Mouse (Mus musculus): ENCODE results near the gene Foxb2. TPM values are rescaled to one million over a fixed set of nuclear protein-coding genes. Genes with fewer than 3 reads are reported as not detected.
"Not testable (repeated sequence)": the region's sequence is repeated elsewhere in the genome, so short reads cannot be mapped to it uniquely, and the experiment has no call there.

Foxb2 gene
- total RNA-seq (2015; ENCODE audit: low replicate concordance): not detected in 2 replicates
- total RNA-seq (2017; ENCODE audit: low replicate concordance): not detected in 2 replicates

- no peak for ATAC-seq (replicated peaks; ENCODE audit: low FRiP score, poor library complexity, severe bottlenecking)
Measured at GRCm38 (mm10) chr19:16873221-16873861, at the start of gene Foxb2. Gene Foxb2, minus strand, starts transcription at chr19:16873805.

DNA sequence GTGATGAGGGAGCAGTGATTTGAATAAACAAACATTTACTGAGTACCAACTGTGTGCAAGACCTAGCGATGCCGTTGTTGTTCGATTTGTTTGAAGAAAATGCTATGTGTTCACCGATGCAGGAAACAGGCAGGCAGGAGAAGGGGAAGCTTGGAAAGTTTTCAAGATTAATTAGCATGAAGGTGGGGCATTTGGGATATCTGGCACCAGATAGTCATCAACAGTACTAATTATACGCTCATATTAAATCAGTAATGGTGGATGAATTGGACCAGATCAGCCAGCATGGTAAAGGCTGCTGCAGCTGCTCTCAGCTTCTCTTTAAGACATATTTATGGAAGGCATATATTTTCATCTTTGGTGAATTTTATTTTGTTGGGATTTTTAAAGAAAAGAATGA is 37.9 kb upstream of the Foxb2 start:
- ATAC-seq (replicated peaks; ENCODE audit: low FRiP score, poor library complexity, severe bottlenecking): no peak

DNA sequence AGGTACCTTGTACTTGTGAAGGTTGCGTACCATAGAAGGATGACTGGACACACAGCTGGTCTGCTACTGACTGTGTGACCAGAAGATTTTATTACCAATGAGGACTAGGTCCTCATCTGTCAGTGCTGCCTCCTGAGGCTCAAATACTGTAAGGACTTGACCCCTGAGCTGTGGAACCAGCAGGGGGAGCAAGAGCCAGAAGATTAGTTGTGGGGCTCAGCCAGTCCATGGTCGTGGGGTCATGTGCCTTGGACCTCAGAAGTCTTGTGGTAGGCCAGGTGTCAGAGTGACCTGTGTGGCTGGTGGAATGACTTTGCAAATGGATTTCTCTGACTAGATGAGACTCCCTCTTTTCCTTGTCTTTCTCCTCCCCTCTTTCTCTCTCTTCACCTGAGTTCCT is 29.5 kb upstream of the Foxb2 start:
- ATAC-seq (replicated peaks; ENCODE audit: low FRiP score, poor library complexity, severe bottlenecking): no peak

DNA sequence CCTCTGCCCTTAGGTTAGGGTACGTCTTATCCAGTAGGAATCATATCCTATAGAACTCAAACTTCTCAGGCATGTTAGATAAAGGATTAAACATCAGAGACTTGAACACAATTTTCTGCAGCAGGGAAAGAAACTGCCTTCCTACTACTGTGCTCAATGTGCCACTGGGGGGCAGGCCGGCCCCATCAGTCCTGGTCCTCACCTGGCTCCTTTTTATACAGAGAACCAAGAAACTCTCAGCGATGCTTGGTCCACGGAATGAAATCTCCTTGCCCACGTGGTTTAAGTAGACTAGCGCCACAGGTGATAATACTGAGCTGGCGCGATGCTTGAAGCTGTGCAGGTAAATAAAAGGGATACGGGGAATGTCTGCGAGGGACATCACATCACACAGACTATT is 26.1 kb upstream of the Foxb2 start:
- no peak for ATAC-seq (replicated peaks; ENCODE audit: low FRiP score, poor library complexity, severe bottlenecking)

DNA sequence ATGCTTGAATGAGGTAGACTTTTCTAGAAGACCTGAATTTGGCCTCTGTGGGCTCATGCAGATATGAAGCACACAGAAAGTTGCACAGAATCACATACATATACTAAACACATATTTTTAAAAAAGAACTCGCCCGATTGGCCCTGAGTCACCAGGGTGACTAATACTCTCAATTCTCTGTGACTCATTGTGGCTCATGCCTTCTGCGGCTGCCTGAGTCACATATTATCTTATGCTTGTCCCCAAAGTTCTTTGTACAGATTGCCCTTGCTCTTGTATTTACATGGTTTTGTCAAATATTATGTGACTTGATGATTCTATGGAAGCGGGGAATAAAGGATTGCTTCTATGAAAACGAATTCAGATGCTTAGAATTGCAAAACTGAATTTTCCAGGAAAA is 25.0 kb upstream of the Foxb2 start:
- no peak for ATAC-seq (replicated peaks; ENCODE audit: low FRiP score, poor library complexity, severe bottlenecking)

DNA sequence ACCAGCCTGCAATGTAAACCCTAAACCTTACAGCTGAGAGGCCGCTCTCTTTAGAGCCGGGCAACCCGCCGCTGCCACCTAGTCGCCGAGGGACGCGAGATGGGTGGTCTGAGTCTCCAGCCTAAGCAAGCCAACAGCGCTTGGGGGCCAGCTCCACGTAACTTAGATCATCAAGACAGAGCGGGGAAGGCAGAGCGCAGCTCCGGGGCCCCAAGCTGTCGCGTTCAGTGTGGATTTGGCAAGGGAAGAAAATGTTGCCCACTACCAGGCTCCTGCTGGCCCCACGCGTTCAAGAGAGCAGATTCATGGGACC is 2.8 kb upstream of the Foxb2 start:
- no peak for ATAC-seq (replicated peaks; ENCODE audit: low FRiP score, poor library complexity, severe bottlenecking)

- ATAC-seq (replicated peaks; ENCODE audit: low FRiP score, poor library complexity, severe bottlenecking): no peak
Measured at GRCm38 (mm10) chr19:16875631-16876457, 2.2 kb upstream of the Foxb2 start.

DNA sequence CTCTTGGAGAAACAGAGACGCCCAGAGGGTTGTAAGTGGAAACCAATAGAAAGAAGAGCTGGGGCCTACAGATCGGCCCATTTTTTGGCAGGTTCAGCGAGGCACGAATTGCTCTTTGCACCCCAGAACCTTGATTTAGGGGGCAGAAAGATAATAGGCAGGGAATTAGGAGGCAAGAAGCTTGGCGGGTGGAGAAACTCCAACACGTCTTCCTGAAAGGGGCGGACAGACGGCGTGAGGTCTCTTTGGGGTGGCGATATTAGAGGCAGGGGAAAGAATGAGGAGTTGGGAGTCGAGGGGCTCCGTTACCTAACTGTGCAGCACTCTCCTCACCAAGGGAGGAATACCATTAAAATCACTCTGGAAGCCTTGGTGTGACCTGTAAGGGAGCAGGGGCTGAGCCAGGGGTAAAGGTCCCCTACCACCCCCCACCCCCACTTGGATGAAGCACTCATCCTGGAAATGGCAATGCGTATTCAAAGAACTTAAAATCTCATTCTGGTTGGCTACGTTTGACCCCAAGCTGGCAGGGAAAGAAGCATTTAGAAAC is 1.5 kb upstream of the Foxb2 start:
- no peak for ATAC-seq (replicated peaks; ENCODE audit: low FRiP score, poor library complexity, severe bottlenecking)

DNA sequence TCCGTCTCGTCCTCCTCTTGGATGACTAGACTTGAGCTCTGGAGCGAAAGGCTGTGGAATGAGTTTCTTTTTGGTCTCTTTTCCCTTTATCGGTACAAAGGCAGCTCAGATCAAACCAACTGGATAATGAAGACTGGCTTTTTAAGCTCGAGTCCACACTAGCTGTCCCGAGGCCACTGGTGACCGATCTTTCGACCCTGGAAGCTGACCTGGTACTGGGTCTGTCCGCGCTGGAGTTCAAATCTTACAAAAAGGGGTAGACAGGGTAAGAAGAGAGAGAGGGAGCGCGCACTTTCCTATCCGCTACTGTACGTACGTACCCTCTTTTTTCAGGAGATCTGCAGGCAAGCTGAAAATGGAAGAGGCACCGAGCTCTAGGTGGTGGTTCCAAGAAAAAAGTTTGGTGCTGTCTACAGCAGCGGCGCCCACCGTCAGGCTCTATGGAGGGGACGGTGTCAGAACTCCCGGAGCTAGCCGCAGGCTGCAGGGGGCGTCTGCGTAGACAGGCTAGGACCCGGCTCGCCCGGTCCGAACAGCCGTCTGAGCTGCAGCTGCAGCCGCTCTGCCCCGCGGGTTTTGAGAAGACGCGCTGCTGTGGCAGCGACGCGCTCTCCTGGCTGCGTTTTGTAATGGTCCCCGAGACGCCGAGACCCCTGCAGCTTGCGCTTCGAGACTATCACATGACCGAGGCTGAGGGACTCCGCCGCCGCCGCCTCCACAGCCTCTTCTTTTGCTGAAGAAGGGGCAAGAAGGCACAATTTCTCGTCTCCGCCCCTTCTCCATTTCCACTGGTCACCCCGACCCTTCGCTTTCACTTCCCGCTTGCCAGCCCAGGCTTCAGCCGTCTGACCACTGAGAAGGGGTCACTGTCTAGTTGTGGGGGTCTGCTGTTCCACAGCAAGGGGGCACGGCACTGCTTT is 597 bp upstream of the Foxb2 start:
- no peak for ATAC-seq (replicated peaks; ENCODE audit: low FRiP score, poor library complexity, severe bottlenecking)

GRCm38 (mm10) chr19:16872331-16873180 is 1.0 kb downstream of the Foxb2 start:
- no peak for ATAC-seq (replicated peaks; ENCODE audit: low FRiP score, poor library complexity, severe bottlenecking)

DNA sequence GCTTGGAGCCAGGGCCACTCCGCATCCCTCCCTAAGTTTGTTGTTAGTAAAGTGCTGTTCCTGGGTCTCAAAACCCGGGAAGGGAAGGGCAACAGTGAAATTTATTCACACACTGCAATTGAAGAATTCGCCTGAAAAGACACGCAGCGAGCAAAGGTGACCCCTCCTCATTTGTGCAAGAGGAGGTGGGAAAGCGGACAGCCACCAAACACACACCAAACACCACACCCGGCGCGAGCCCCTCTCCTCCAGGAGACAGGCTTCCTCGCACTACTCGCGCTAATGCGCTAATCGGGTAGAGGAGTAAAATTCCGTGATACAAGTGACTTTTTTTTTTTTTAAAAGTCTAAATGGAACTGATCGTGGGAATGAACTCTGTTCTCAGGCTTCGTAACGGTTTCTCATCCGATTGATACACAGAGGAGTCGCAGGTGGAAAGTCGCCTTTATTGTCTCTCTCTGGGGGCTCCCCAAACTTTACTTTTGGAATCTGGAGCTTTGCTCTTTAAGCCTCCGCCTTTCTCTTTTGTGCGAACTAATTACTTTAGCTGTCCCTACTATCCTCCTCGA is 2.3 kb downstream of the Foxb2 start:
- ATAC-seq (replicated peaks; ENCODE audit: low FRiP score, poor library complexity, severe bottlenecking): no peak

GRCm38 (mm10) chr19:16870501-16871191 is 3.0 kb downstream of the Foxb2 start:
- no peak for ATAC-seq (replicated peaks; ENCODE audit: low FRiP score, poor library complexity, severe bottlenecking)

GRCm38 (mm10) chr19:16868534-16868933 is 5.1 kb downstream of the Foxb2 start:
- ATAC-seq (replicated peaks; ENCODE audit: low FRiP score, poor library complexity, severe bottlenecking): no peak

DNA sequence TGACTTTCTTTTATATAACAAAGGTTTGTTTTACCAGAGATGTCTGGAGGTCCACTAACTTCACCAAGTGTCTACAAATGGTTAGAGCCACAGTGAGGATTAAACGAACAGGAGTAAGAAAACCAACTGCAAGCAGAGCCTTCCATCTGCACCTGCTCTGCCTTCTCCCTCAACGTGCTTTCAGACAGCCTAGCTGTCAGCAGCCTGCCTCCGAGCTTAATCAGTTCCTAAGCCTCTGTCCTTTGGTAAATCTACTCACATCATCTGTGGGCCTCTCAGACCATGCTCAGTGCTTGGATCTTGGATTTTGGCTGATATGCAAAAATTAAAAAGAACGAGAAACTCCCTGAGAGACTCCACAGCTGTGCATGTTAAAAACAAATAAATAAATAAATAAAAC is 15.0 kb downstream of the Foxb2 start:
- no peak for ATAC-seq (replicated peaks; ENCODE audit: low FRiP score, poor library complexity, severe bottlenecking)

- ATAC-seq (replicated peaks; ENCODE audit: low FRiP score, poor library complexity, severe bottlenecking): no peak
Measured at GRCm38 (mm10) chr19:16856752-16857151, 16.9 kb downstream of the Foxb2 start.

GRCm38 (mm10) chr19:16844091-16844490 is 29.5 kb downstream of the Foxb2 start:
- not testable (repeated sequence) for ATAC-seq (replicated peaks; ENCODE audit: low FRiP score, poor library complexity, severe bottlenecking)

DNA sequence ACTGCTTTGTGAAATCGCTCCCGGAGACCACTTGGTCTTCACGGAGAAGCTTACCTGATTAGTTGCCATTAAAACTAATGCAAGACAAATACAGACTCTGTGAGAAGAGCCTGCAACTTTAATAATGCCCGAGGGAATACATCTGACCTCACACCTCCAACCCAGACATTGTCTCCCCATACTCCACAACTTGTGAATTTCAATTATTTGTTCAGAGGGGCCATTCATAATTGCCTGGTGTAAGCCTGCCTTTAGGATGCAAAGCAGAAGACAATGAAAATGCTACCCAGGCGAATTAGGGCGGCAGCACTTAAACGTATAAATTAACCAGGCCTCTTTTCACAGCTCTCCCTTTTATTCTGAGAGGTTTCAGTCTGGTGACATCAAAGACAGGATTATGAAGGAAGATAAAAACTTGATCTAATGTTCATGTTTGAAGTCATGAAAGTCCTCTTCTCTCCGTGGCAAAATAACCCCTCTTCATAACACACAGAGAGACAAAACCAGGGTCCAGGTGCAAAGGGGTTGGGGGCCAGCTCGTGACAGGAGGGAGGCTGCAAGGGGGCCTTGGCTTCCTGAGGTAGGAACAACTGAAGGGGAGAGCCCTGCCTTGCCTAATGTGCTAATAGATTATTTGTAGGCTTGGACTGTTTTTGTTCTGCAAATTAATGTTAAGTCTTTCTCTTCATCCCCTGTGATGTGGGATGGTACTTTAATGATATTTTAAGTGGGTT is 31.9 kb downstream of the Foxb2 start:
- no peak for ATAC-seq (replicated peaks; ENCODE audit: low FRiP score, poor library complexity, severe bottlenecking)

DNA sequence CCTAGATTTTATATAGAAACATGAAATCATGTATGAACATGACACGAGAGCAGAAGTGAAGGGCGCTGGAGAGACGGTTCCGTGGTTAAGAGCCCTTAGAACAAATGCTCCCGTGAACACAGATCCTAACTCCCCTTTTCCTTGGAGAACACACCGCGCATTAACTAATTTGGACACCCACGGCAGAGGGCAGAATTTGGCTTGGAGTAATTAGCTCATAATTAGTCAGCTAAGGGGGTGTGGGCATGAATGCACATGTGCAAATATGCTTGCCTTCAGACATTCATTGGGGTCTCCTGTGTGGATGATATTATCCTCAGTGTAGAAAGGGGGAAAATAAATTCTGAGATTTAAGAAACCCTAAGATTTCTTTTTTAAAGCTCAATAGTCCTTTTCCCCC is 32.6 kb downstream of the Foxb2 start:
- ATAC-seq (replicated peaks; ENCODE audit: low FRiP score, poor library complexity, severe bottlenecking): no peak

Data from erythroid progenitor cell, adult 5-6 weeks (primary cell).